Mouse (Mus musculus) adrenal gland, postnatal 10 days (tissue): ENCODE data around the gene Zfp579. TPM values are rescaled to one million over a fixed set of nuclear protein-coding genes. Genes with fewer than 3 reads are reported as not detected.

Experiments
- DNase-seq: peaks from one replicate; pipeline ENCODE4 v3.0.0; 2021; ENCODE audit warnings: mixed read lengths
- total RNA-seq, 2 experiments: library from RNA; stranded (reverse); gene quantifications; 2 replicates each; pipeline ENCODE4 v1.2.3; 2021

Gene Zfp579
- total RNA-seq, 2 experiments from 2014 or later, result 16.0 to 19.9 TPM

- DNase-seq, result no peak
These were observed 38.6 kb downstream of the Zfp579 start for GRCm38 (mm10) chr7:4957361-4957760.

GRCm38 (mm10) chr7:4953815-4954445 lies 42.0 kb downstream of the Zfp579 start:
- no peak for DNase-seq

GRCm38 (mm10) chr7:4950561-4951342 lies 45.2 kb downstream of the Zfp579 start:
- DNase-seq, result peak; percentile 48

- DNase-seq, result no peak
These were observed 47.6 kb downstream of the Zfp579 start for GRCm38 (mm10) chr7:4948386-4948785.

- peak; percentile 79 for DNase-seq
These were observed 48.1 kb downstream of the Zfp579 start for GRCm38 (mm10) chr7:4947855-4948254.

- peak; percentile 95 for DNase-seq
These were observed 52.6 kb downstream of the Zfp579 start for GRCm38 (mm10) chr7:4943223-4943815.

- no peak for DNase-seq
These were observed 53.3 kb downstream of the Zfp579 start for GRCm38 (mm10) chr7:4942673-4943072.

GRCm38 (mm10) chr7:4940068-4940479 lies 55.9 kb downstream of the Zfp579 start:
- DNase-seq, result peak; percentile 91

GRCm38 (mm10) chr7:4938456-4938855 lies 57.5 kb downstream of the Zfp579 start:
- peak; percentile 88 for DNase-seq

GRCm38 (mm10) chr7:4937392-4937791 lies 58.6 kb downstream of the Zfp579 start:
- no peak for DNase-seq

GRCm38 (mm10) chr7:4936832-4937231 lies 59.1 kb downstream of the Zfp579 start:
- DNase-seq, result no peak

GRCm38 (mm10) chr7:4934160-4934914 lies 61.6 kb downstream of the Zfp579 start:
- DNase-seq, result no peak

Other genes starting within 250 kb of the Zfp579 start
- 10 to 100 TPM; 28.5 to 39.2 TPM for gene Cox6b2, start 243.1 kb downstream of the Zfp579 start, total RNA-seq
- not detected for gene Fam71e2, start 224.9 kb downstream of the Zfp579 start, total RNA-seq
- under 1 TPM; 0.12 to 0.18 TPM for gene Il11, start 213.3 kb downstream of the Zfp579 start, total RNA-seq
- not detected for gene Tmem190, start 213.2 kb downstream of the Zfp579 start, total RNA-seq
- gene Tmem238, start 206.5 kb downstream of the Zfp579 start, total RNA-seq, result 10 to 100 TPM; 10.4 to 11.3 TPM
- gene Rpl28, start 203.3 kb downstream of the Zfp579 start, total RNA-seq, result 1,000 to 10,000 TPM; 1,057 to 1,113 TPM
- 100 to 1,000 TPM; 122 to 126 TPM for gene Ube2s, start 183.6 kb downstream of the Zfp579 start, total RNA-seq
- 1 to 10 TPM; 1.3 to 3.1 TPM for gene Shisa7, start 151.5 kb downstream of the Zfp579 start, total RNA-seq
- gene Isoc2b, start 125.9 kb downstream of the Zfp579 start, total RNA-seq, result 10 to 100 TPM in 1 of 2 experiments, 1 to 10 TPM in 1; 6.8 to 13.3 TPM
- 10 to 100 TPM; 52.8 to 56.8 TPM for gene Isoc2a, start 119.0 kb downstream of the Zfp579 start, total RNA-seq
- not detected for gene Gm36210, start 89.6 kb downstream of the Zfp579 start, total RNA-seq
- gene Zfp628, start 80.9 kb downstream of the Zfp579 start, total RNA-seq, result 10 to 100 TPM; 14.7 to 16.4 TPM
- 1 to 10 TPM; 5.5 to 8.5 TPM for gene Nat14, start 74.1 kb downstream of the Zfp579 start, total RNA-seq
- 1 to 10 TPM; 5.9 to 6.9 TPM for gene Ssc5d, start 70.4 kb downstream of the Zfp579 start, total RNA-seq
- 1 to 10 TPM; 1.6 to 3.1 TPM for gene Sbk2, start 31.8 kb downstream of the Zfp579 start, total RNA-seq
- gene Sbk3, start 25.0 kb downstream of the Zfp579 start, total RNA-seq, result under 1 TPM; 0.24 to 0.30 TPM
- 10 to 100 TPM; 12.6 to 13.2 TPM for gene Zfp524, start 18.3 kb upstream of the Zfp579 start, total RNA-seq
- gene Fiz1, start 18.5 kb upstream of the Zfp579 start, total RNA-seq, result 10 to 100 TPM; 24.4 to 27.7 TPM
- not detected for gene Gm44973, start 19.3 kb upstream of the Zfp579 start, total RNA-seq
- gene Zfp865, start 24.2 kb upstream of the Zfp579 start, total RNA-seq, result 10 to 100 TPM; 22.9 to 30.0 TPM
- 1 to 10 TPM; 2.1 to 2.6 TPM for gene Ccdc106, start 24.4 kb upstream of the Zfp579 start, total RNA-seq
- gene 4632433K11Rik, start 38.0 kb upstream of the Zfp579 start, total RNA-seq, result not detected
- 1 to 10 TPM; 5.7 to 7.3 TPM for gene Zfp784, start 42.3 kb upstream of the Zfp579 start, total RNA-seq
- gene Zfp580, start 55.4 kb upstream of the Zfp579 start, total RNA-seq, result 10 to 100 TPM; 11.4 to 13.1 TPM
- gene U2af2, start 66.0 kb upstream of the Zfp579 start, total RNA-seq, result 100 to 1,000 TPM; 142 to 161 TPM
- gene Epn1, start 84.1 kb upstream of the Zfp579 start, total RNA-seq, result 100 to 1,000 TPM; 144 to 150 TPM
- gene Rfpl4, start 120.8 kb upstream of the Zfp579 start, total RNA-seq, result not detected
- 1 to 10 TPM; 2.2 to 3.1 TPM for gene Rasl2-9, start 129.8 kb upstream of the Zfp579 start, total RNA-seq
- gene Vmn1r55, start 153.5 kb upstream of the Zfp579 start, total RNA-seq, result not detected
- gene Vmn1r56, start 200.6 kb upstream of the Zfp579 start, total RNA-seq, result not detected
- not detected for gene Vmn1r57, start 222.3 kb upstream of the Zfp579 start, total RNA-seq